Mouse (Mus musculus) olfactory bulb, adult 2 months (tissue): ENCODE results near the gene Hoxb13.

ENCODE experiments used
- CTCF ChIP-seq: fragments of 200-500 bp; IDR thresholded peaks from 2 replicates; pipeline ENCODE4 v1.5.1; 2012; ENCODE audit warnings: low read depth, mild to moderate bottlenecking, low read length, moderate library complexity; ENCODE audit not compliant: insufficient read depth
- POLR2A ChIP-seq: fragments of 200-500 bp; IDR thresholded peaks from 2 replicates; pipeline ENCODE4 v1.6.1; 2012; ENCODE audit warnings: mild to moderate bottlenecking, low read depth, low read length, moderate library complexity; ENCODE audit not compliant: insufficient read depth

DNA sequence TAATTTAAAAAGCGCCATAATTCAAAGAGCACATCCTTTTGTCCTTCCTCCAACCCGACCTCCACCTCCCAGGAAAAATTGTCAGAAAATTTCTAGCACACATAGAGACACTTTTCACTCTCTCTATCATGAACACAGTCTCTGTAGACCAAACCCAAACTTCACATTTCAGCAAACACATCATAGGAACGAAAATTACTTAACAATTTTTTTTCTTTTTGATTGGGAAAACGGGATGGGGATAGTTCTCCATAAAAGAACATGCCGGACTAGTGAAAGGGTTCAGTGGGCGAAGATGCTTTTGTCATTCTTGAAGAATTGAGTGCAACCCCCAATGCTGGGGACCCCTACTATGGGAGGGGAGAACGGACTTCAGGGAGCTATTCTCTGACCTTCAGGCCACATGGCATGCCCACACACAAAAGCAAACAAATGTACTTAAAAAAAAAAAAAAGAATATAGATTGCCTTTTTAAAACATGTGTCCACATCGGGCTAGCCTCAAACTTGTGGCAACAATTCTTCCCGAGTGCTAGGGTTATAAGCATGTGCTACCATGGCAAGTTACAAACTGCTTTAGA, 18.1 kb upstream of the Hoxb13 start:
- TF ChIP-seq CTCF (no peak), POLR2A (no peak)
